Mouse (Mus musculus): ENCODE results near the gene Pde7b.

DNA sequence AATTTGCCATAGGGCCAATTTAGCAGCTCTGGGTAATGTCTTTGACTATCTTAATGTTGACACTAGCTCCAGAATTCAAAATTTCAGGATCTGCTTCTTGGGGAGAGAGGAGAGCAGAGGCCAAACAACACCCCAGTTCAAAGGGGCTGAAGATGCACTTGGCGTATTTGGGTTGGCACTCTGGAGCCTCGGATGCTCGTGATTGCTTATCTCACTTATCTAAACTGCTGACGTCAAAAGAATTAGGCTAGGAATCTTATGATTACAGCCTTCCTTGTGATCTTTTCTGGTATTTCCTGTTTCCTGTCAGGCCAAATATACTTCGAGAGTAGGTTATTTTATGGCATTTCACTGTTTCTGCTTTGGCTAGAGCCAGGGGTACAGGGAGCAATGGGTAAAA is 191.1 kb downstream of the Pde7b start:
- TF ChIP-seq POLR2A (IDR thresholded peaks at IDR 0.05; ENCODE audit: insufficient read depth, low read depth, low read length) = no peak
- no peak for TF ChIP-seq CTCF (IDR thresholded peaks at IDR 0.05)
- no peak for TF ChIP-seq EP300 (IDR thresholded peaks at IDR 0.05; ENCODE audit: insufficient read depth, low read depth, low read length)
